In genomic region chr1:176971479-176971797, GRCm38 (mm10) we compare ENCODE assay signal across 17 mouse cellular contexts.
A peak's percentile ranks its signal among the peaks of the same experiment; 100 is the strongest.
DNase-seq lines count a peak whose midpoint lies in the region; ATAC-seq lines count a peak whose summit lies in the region.
"Had no signal": no experiment of that assay in that cellular context is flagged by ENCODE, and none has a peak within 500 bp of the region (broad histone marks: within the 10 kb centered on the region; RNA-seq: fewer than 3 reads in every experiment).

No protein-coding gene starts in this region.

- peaks cover 8% of the 10 kb centered on the region for H3K4me1 ChIP-seq in midbrain, embryonic 10.5 days
- no peaks in the 10 kb centered on the region for H3K4me1 ChIP-seq in midbrain, embryonic 11.5 days (ENCODE audit: control insufficient read depth, insufficient read depth, low read length)
- no peaks in the 10 kb centered on the region for H3K4me1 ChIP-seq in hindbrain, embryonic 16.5 days (ENCODE audit: control insufficient read depth, insufficient read depth, low read depth, low read length)
- H3K4me1 ChIP-seq: embryonic facial prominence, embryonic 12.5 days; intestine, embryonic 15.5 days had no signal

- no peaks in the 10 kb centered on the region for H3K27me3 ChIP-seq in midbrain, embryonic 10.5 days (ENCODE audit: low read depth, poor library complexity, severe bottlenecking)
- no peaks in the 10 kb centered on the region for H3K27me3 ChIP-seq in midbrain, embryonic 11.5 days (ENCODE audit: control insufficient read depth, insufficient read depth, low read length)
- no peaks in the 10 kb centered on the region for H3K27me3 ChIP-seq in hindbrain, embryonic 16.5 days (replicated peaks; ENCODE audit: control insufficient read depth, insufficient read depth, low read length)
- H3K27me3 ChIP-seq: embryonic facial prominence, embryonic 12.5 days; intestine, embryonic 15.5 days had no signal

- H3K4me2 ChIP-seq in midbrain, embryonic 11.5 days, result no peak overlapping the region
- H3K4me2 ChIP-seq in hindbrain, embryonic 16.5 days (ENCODE audit: low read length), result no peak overlapping the region
- H3K4me2 ChIP-seq: embryonic facial prominence, embryonic 12.5 days; intestine, embryonic 15.5 days; liver, embryonic 11.5 days had no signal

- no peaks in the 10 kb centered on the region for H3K9me3 ChIP-seq in midbrain, embryonic 10.5 days (replicated peaks)
- H3K9me3 ChIP-seq in midbrain, embryonic 11.5 days (ENCODE audit: control insufficient read depth, low read length), result no peaks in the 10 kb centered on the region
- no peaks in the 10 kb centered on the region for H3K9me3 ChIP-seq in hindbrain, embryonic 16.5 days (ENCODE audit: control insufficient read depth, low read length)
- H3K9me3 ChIP-seq: embryonic facial prominence, embryonic 12.5 days; intestine, embryonic 15.5 days had no signal

- no peak overlapping the region for H3K4me3 ChIP-seq in midbrain, embryonic 10.5 days
- no peak overlapping the region for H3K4me3 ChIP-seq in midbrain, embryonic 11.5 days (ENCODE audit: low read depth, low read length)
- H3K4me3 ChIP-seq in hindbrain, embryonic 16.5 days (ENCODE audit: low read length), result no peak overlapping the region
- H3K4me3 ChIP-seq: embryonic facial prominence, embryonic 12.5 days; intestine, embryonic 15.5 days; myocyte had no signal

- no peak for DNase-seq in frontal cortex, postnatal 10 days (ENCODE audit: low spot score in 2 of 2)
- no peak for DNase-seq in midbrain, embryonic 10.5 days (ENCODE audit: low spot score)
- DNase-seq in midbrain, embryonic 11.5 days (ENCODE audit: low spot score, missing footprints), result no peak
- no peak for DNase-seq in ovary, adult 18-20 months (ENCODE audit: low spot score)
- no peak for DNase-seq in kidney, postnatal 36 days
- no peak for DNase-seq in embryo, embryonic 9.5 days (ENCODE audit: extremely low spot score)
- DNase-seq: cerebellum, postnatal 25 days; heart, postnatal 14 days; layer of hippocampus, adult 9-11 months; lung, postnatal 4 days; thymus, postnatal 14 days had no signal

- peak; percentile 51; the same call in 1 of the 2 replicates for ATAC-seq in frontal cortex, adult (ENCODE audit: low TSS enrichment)
- ATAC-seq in midbrain, embryonic 11.5 days (ENCODE audit: low FRiP score), result no peak
- no peak for ATAC-seq in hindbrain, embryonic 16.5 days
- ATAC-seq: intestine, embryonic 15.5 days had no signal

- H3K27ac ChIP-seq in midbrain, embryonic 10.5 days (replicated peaks), result peak overlapping the region; percentile 72; the same call in 1 of the 2 replicates
- no peak overlapping the region for H3K27ac ChIP-seq in midbrain, embryonic 11.5 days (ENCODE audit: low read depth, low read length)
- peak overlapping the region; percentile 11; the same call in 1 of the 2 replicates for H3K27ac ChIP-seq in hindbrain, embryonic 16.5 days (ENCODE audit: low read depth, low read length)
- H3K27ac ChIP-seq: embryonic facial prominence, embryonic 12.5 days; intestine, embryonic 15.5 days had no signal

- H3K36me3 ChIP-seq in midbrain, embryonic 10.5 days, result no peaks in the 10 kb centered on the region
- no peaks in the 10 kb centered on the region for H3K36me3 ChIP-seq in midbrain, embryonic 11.5 days (ENCODE audit: control insufficient read depth, insufficient read depth, low read length)
- H3K36me3 ChIP-seq in hindbrain, embryonic 16.5 days (ENCODE audit: control insufficient read depth, insufficient read depth, low read length), result no peaks in the 10 kb centered on the region
- H3K36me3 ChIP-seq: embryonic facial prominence, embryonic 12.5 days; intestine, embryonic 15.5 days had no signal

- H3K9ac ChIP-seq in midbrain, embryonic 11.5 days (ENCODE audit: low read length), result no peak overlapping the region
- H3K9ac ChIP-seq in hindbrain, embryonic 16.5 days (ENCODE audit: low read depth, low read length), result no peak overlapping the region
- H3K9ac ChIP-seq: embryonic facial prominence, embryonic 12.5 days; intestine, embryonic 15.5 days had no signal

- 92% methylated on average over 4 of the region's 4 CpGs for WGBS in midbrain, embryonic 10.5 days
- WGBS in midbrain, embryonic 11.5 days, result 96% methylated on average over 4 of the region's 4 CpGs
- 82% methylated on average over 4 of the region's 4 CpGs for WGBS in hindbrain, embryonic 16.5 days
